In the genomic region with DNA sequence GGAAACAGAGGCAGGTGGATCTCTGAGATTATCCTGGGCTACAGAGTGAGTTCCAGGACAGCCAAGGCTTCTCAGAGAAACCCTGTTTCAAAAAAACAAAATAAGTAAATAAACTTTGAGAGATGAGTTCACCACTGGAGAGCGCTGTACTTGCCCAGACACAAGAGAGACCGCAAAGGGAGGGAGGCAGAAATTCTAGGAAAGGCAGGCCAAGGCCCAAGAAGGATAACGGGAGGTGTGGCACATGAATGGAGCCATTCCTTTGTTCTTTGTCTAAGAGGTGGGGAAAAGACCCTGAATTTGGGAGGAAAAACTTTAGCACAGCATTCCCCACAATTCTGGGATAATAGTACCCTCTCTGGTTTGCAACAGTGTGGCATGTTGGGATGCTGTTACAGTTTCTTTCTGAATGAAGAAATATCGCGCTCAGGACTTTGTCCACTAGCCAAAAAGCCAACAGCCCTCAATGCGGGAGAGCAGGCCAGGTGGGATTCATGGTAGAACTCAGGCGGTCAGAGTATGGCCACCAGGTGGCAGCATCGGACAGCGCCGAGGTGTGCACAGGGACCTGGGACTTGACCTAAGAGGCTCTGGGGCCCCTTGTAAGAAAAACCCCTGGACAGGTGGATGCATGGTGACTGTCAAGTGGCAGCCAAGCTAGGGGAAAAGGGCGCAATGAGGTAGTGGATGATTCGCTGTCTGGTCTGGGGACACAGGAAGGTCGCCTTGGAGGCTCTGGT, we compare ENCODE assay signal across 9 mouse cellular contexts. TPM values are rescaled to one million over a fixed set of nuclear protein-coding genes. Genes with fewer than 3 reads are reported as not detected.
DNase-seq lines count a peak whose midpoint lies in the region; ATAC-seq and TF ChIP-seq lines count a peak whose summit lies in the region.
"Had no signal": no experiment of that assay in that cellular context is flagged by ENCODE, and none has a peak within 500 bp of the region (broad histone marks: within the 10 kb centered on the region; RNA-seq: fewer than 3 reads in every experiment).

No protein-coding gene starts in this region.

- no peaks in the 10 kb centered on the region for H3K27me3 ChIP-seq in hindbrain, embryonic 10.5 days (ENCODE audit: insufficient read depth, poor library complexity, severe bottlenecking)
- H3K27me3 ChIP-seq in hindbrain, embryonic 16.5 days (replicated peaks; ENCODE audit: control insufficient read depth, insufficient read depth, low read length), result no peaks in the 10 kb centered on the region
- no peaks in the 10 kb centered on the region for H3K27me3 ChIP-seq in hindbrain, postnatal 0 days (ENCODE audit: insufficient read depth, low read length)
- H3K27me3 ChIP-seq: neural tube, embryonic 12.5 days had no signal

- no peak overlapping the region for H3K9ac ChIP-seq in hindbrain, embryonic 16.5 days (ENCODE audit: low read depth, low read length)
- H3K9ac ChIP-seq in hindbrain, postnatal 0 days (replicated peaks; ENCODE audit: low read length), result no peak overlapping the region
- H3K9ac ChIP-seq: neural tube, embryonic 12.5 days had no signal

- no peaks in the 10 kb centered on the region for H3K4me1 ChIP-seq in hindbrain, embryonic 10.5 days (replicated peaks)
- no peaks in the 10 kb centered on the region for H3K4me1 ChIP-seq in hindbrain, embryonic 16.5 days (ENCODE audit: control insufficient read depth, insufficient read depth, low read depth, low read length)
- no peaks in the 10 kb centered on the region for H3K4me1 ChIP-seq in hindbrain, postnatal 0 days (ENCODE audit: insufficient read depth, low read length)
- H3K4me1 ChIP-seq: neural tube, embryonic 12.5 days had no signal

- H3K9me3 ChIP-seq in hindbrain, embryonic 10.5 days, result no peaks in the 10 kb centered on the region
- peaks cover 2% of the 10 kb centered on the region; the same call in 1 of the 2 replicates for H3K9me3 ChIP-seq in hindbrain, embryonic 16.5 days (ENCODE audit: control insufficient read depth, low read length)
- H3K9me3 ChIP-seq in hindbrain, postnatal 0 days (ENCODE audit: low read length), result no peaks in the 10 kb centered on the region
- H3K9me3 ChIP-seq: neural tube, embryonic 12.5 days had no signal

- H3K4me2 ChIP-seq in hindbrain, embryonic 16.5 days (ENCODE audit: low read length), result no peak overlapping the region
- H3K4me2 ChIP-seq in hindbrain, postnatal 0 days (ENCODE audit: low read depth, low read length), result no peak overlapping the region
- H3K4me2 ChIP-seq: neural tube, embryonic 12.5 days had no signal

- TF ChIP-seq CTCF in hindbrain, postnatal 0 days (IDR thresholded peaks at IDR 0.05; ENCODE audit: low read depth), result peak; percentile 83

- no peak for ATAC-seq in hindbrain, embryonic 16.5 days
- ATAC-seq in hindbrain, postnatal 0 days, result no peak

- no peak overlapping the region for H3K27ac ChIP-seq in hindbrain, embryonic 10.5 days
- H3K27ac ChIP-seq in hindbrain, embryonic 16.5 days (ENCODE audit: low read depth, low read length), result no peak overlapping the region
- H3K27ac ChIP-seq in hindbrain, postnatal 0 days, result no peak overlapping the region
- H3K27ac ChIP-seq: neural tube, embryonic 12.5 days had no signal

- intact Hi-C loops in left cerebral cortex, postnatal 4 days (cut with DNase I), result no loop called here

- 30% methylated on average over 13 of the region's 13 CpGs for WGBS in hindbrain, embryonic 10.5 days
- 34% methylated on average over 13 of the region's 13 CpGs for WGBS in hindbrain, embryonic 16.5 days
- WGBS in hindbrain, postnatal 0 days, result 28% methylated on average over 13 of the region's 13 CpGs

- peak; percentile 69 for DNase-seq in hindbrain, embryonic 10.5 days (ENCODE audit: low spot score)
- DNase-seq in adrenal gland, adult 18-20 months (ENCODE audit: low spot score in 2 of 2), result peak; percentile 61 to 68
- DNase-seq in embryo, embryonic 10.5 days (ENCODE audit: low spot score), result peak; percentile 75
- DNase-seq in hindbrain, postnatal 0 days (ENCODE audit: low spot score), result peak; percentile 60
- peak; percentile 66 for DNase-seq in left cerebral cortex, postnatal 4 days
- DNase-seq in ovary, postnatal 10 days (ENCODE audit: low spot score), result peak; percentile 37
- DNase-seq in thymus, postnatal 0 days (ENCODE audit: low spot score), result peak; percentile 63

- H3K4me3 ChIP-seq in hindbrain, embryonic 10.5 days, result no peak overlapping the region
- H3K4me3 ChIP-seq in hindbrain, embryonic 16.5 days (ENCODE audit: low read length), result no peak overlapping the region
- no peak overlapping the region for H3K4me3 ChIP-seq in hindbrain, postnatal 0 days (ENCODE audit: low read length)
- H3K4me3 ChIP-seq: neural tube, embryonic 12.5 days had no signal

- H3K36me3 ChIP-seq in hindbrain, embryonic 10.5 days, result no peaks in the 10 kb centered on the region
- H3K36me3 ChIP-seq in hindbrain, embryonic 16.5 days (ENCODE audit: control insufficient read depth, insufficient read depth, low read length), result no peaks in the 10 kb centered on the region
- no peaks in the 10 kb centered on the region for H3K36me3 ChIP-seq in hindbrain, postnatal 0 days (ENCODE audit: insufficient read depth, low read length)
- H3K36me3 ChIP-seq: neural tube, embryonic 12.5 days had no signal

RNA-seq across cellular contexts. Expression of a gene that starts 49.9 kb away (rescaled TPM):
- polyA plus RNA-seq in hindbrain, embryonic 10.5 days (2016; fragmentation: Nextera tagmentation; extraction: Ambion mirVana), result not detected in 2 replicates
- polyA plus RNA-seq in hindbrain, embryonic 16.5 days (2015; fragmentation: Nextera tagmentation; extraction: Ambion mirVana), result not detected in 2 replicates
- total RNA-seq in adrenal gland, adult 18-20 months (2021), result not detected
- total RNA-seq in hindbrain, postnatal 0 days (2014; rRNA removed), result not detected in 2 replicates
- polyA plus RNA-seq in hindbrain, postnatal 0 days (2015; fragmentation: Nextera tagmentation; extraction: Ambion mirVana), result not detected in 2 replicates
- under 1 TPM in 1 of 2 experiments, not detected in 1; 0.30 TPM for total RNA-seq in left cerebral cortex, postnatal 4 days (2021)
- polyA plus RNA-seq in thymus, postnatal 0 days (2015; fragmentation: Nextera tagmentation; extraction: Ambion mirVana), result 0.18 and 0.21 TPM in 2 replicates
- polyA plus RNA-seq: neural tube, embryonic 12.5 days had no signal
